Mouse (Mus musculus): ENCODE data around the gene B4galt4.

Gene B4galt4

DNA sequence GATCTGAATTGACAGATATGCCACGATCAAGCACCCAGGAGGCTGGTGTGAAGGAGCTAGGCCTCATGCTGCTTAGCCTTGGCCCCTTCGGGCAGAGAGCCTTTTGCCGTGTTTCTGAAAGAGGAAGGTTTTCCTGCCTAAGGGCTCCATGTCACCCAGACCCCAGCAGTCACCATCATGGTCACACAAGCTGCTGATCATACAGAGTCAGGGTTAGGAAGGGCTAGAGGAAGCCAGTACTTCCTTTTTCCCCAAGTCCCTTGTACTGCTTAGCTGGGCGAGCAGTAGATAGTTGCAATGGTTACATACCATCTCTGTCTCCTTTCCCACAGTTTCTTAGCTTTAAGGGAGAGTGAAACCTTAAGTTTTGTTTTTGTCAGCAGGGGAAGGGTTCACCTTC lies 21.4 kb downstream of the B4galt4 start:
- in situ Hi-C loops (cut with MboI; ENCODE audit: unreplicated experiment in 2 of 2), result no loop called here

- in situ Hi-C loops (cut with MboI; ENCODE audit: unreplicated experiment in 2 of 2), result no loop called here
Measured at GRCm38 (mm10) chr16:38766671-38767070, 24.6 kb downstream of the B4galt4 start.

DNA sequence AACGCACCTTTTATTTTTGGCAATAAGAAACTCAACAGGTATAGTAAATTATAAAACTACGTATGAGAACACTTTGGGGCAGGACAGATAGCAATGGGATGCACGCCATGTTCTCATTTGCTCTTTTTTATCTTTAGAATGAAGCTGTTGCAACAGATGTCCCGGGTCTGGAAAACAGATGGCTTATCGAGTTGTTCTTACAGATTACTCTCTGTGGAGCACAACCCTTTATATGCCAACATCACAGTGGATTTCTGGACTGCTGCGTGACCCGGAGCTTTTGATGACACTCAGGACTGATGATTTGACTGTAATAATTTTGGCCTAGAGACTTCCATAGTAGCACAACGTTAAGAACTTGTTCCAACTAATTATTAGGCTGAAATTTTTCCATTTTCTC lies 25.7 kb downstream of the B4galt4 start:
- in situ Hi-C loops (cut with MboI; ENCODE audit: unreplicated experiment in 2 of 2), result no loop called here

- in situ Hi-C loops (cut with MboI; ENCODE audit: unreplicated experiment in 2 of 2), result no loop called here
Measured at GRCm38 (mm10) chr16:38768386-38768785, 26.3 kb downstream of the B4galt4 start.

DNA sequence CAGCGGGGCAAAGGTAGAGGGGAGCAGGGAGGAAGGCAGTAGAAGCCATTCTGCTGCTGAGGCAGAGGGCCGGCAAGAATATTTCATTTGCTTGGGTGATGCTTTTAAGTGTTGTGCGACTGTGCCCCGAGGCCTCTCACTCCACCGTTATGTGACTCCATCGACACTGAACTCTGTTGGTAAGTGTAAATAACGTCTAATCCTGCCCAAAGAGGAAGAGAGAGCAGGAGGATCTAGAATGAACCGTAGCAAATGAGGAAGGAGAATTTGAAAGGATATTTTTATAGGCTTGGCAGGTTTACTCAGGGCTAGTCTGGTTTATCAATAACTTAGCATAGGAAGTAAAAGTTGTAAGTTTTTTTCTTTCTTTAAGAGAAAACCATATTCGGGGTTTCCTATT lies 27.5 kb downstream of the B4galt4 start:
- in situ Hi-C loops (cut with MboI; ENCODE audit: unreplicated experiment in 2 of 2), result no loop called here

GRCm38 (mm10) chr16:38771145-38771544 lies 29.1 kb downstream of the B4galt4 start:
- in situ Hi-C loops (cut with MboI; ENCODE audit: unreplicated experiment in 2 of 2), result no loop called here

DNA sequence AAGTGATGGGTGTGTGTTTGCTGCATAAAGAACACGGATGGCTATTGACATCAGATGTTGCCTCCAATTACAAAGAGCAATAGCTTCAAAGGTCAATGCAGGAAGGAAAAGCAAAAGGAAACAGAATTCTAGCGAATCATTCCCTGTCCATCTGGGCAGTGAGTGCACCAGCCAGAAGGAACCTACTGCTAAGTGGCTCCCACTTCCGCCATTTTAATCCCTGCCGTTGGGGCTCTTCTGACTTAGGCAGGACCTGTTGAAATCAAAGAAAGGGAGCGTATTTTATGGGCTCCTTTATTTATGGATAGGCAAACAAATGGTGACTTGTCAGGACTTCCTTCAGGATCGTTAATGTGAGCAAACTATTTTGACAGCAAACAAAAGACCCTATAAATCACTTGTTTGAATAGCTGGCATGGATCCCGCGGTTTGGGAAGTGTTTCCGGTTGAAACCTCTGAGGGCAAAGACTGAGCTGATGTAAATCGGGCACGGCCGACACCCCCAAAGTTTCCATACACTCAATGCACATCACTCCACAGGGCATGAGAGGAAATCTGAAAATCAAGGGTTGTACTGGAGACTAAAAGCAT lies 30.9 kb downstream of the B4galt4 start:
- in situ Hi-C loops (cut with MboI; ENCODE audit: unreplicated experiment in 2 of 2), result no loop called here

DNA sequence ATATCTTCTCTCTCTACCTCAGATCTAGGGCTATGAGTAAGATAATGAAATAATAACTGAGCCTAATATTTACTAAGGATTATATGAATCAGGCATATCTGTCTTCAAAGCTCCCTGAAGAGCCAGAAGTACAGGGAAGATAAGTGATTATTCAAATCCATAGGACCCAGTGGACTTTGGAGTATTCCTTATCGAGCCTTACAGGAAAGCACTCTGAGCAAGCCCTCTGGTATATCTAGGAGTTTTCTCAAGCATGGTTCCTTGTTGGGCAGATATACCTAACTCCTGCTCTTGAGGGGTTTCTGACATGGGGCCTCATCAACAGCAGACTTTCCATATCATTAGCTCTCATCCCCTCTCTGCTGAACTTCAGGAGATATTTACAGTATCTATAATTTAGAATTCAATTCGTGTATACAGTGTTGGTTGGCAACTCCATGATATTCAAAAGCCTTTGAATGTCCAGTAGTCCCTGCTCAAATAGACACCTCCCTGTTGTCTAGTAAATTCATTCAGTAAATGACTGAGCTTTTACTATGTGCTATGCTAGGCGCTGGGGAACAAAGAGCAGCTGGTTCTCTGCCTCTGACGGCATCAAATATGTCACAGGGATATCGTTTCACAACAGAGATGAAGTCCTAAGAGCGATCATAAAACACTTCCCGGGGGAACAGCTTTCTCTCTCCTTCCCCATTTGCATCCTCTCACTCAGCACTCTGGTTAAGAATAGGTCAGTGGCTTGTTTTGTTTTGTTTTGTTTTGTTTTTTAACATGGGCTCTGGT lies 33.1 kb downstream of the B4galt4 start:
- in situ Hi-C loops (cut with MboI; ENCODE audit: unreplicated experiment in 2 of 2), result no loop called here

GRCm38 (mm10) chr16:38776342-38776741 lies 34.3 kb downstream of the B4galt4 start:
- in situ Hi-C loops (cut with MboI; ENCODE audit: unreplicated experiment in 2 of 2), result no loop called here

DNA sequence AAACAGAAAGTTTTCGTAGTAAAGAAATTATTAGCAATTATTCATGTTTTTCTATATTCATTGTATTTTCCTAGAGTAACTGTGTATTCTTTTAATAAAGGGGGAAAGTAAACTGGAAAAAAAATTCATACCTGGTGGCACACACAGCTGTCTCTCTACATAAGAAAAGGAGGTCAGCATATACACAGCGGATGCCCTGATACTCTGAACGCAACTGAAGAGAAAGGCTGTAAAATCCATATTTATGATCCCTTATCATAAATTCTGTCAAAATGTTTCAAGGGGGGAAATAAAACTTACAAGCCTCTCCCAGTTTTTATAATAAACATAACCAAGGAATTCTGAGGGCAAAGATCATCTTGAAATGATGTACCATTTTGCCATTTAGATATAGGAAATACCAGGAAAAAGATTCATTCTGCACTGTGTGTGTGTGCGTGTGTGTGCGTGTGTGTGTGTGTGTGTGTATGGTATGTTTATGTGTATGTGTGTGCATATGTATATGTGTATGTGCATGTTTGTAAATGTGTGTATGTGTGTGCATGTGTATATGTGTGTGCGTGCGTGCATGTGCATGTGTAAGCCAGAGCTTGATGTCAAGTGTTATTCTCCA lies 39.0 kb downstream of the B4galt4 start:
- in situ Hi-C loops (cut with MboI; ENCODE audit: unreplicated experiment in 2 of 2), result no loop called here

DNA sequence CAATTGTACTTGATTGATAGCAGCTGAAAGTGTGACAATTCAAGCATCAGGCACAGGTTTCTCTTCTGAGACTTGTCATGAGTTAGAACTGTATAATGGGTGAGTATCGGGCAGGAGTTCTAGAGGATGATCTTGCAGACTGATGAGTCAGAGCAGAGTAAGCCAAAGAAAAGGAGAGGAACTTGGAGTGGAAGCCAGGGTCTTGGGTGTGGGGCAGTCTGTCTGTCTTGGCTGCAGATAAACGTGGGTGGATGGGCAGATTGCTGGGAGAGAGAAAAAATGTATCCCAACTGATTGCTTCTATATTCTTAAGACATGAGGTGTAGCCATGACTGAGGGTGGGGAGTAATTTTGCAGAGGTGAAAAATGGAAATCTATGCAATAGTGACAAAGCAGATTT lies 39.9 kb downstream of the B4galt4 start:
- in situ Hi-C loops (cut with MboI; ENCODE audit: unreplicated experiment in 2 of 2), result no loop called here

- in situ Hi-C loops (cut with MboI; ENCODE audit: unreplicated experiment in 2 of 2), result no loop called here
Measured at GRCm38 (mm10) chr16:38782524-38783067, 40.5 kb downstream of the B4galt4 start.

DNA sequence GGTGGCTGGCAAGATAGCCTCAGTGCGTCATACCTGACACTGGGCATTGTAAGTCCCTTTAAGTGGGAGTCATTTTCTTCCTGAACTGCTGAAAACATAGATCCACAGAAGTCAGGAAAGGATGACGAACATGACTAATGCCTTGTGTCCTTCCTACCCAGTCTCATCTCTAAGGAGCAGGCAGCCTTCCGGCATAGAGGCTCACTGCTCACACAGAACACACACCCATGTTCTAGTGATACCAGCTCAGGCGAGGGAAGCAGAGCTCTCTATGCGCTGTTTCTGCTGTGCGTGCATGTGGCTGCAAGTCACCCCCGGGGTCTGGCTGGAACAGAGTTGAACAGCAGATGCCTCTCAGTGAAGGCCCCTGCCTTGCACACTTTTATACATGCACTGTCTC lies 43.2 kb downstream of the B4galt4 start:
- in situ Hi-C loops (cut with MboI; ENCODE audit: unreplicated experiment in 2 of 2), result no loop called here

GRCm38 (mm10) chr16:38789016-38789415 lies 47.0 kb downstream of the B4galt4 start:
- in situ Hi-C loops (cut with MboI; ENCODE audit: unreplicated experiment in 2 of 2), result no loop called here

- in situ Hi-C loops (cut with MboI; ENCODE audit: unreplicated experiment in 2 of 2), result no loop called here
Measured at GRCm38 (mm10) chr16:38789966-38790365, 47.9 kb downstream of the B4galt4 start.

GRCm38 (mm10) chr16:38793120-38793519 lies 51.1 kb downstream of the B4galt4 start:
- in situ Hi-C loops (cut with MboI; ENCODE audit: unreplicated experiment in 2 of 2), result no loop called here

DNA sequence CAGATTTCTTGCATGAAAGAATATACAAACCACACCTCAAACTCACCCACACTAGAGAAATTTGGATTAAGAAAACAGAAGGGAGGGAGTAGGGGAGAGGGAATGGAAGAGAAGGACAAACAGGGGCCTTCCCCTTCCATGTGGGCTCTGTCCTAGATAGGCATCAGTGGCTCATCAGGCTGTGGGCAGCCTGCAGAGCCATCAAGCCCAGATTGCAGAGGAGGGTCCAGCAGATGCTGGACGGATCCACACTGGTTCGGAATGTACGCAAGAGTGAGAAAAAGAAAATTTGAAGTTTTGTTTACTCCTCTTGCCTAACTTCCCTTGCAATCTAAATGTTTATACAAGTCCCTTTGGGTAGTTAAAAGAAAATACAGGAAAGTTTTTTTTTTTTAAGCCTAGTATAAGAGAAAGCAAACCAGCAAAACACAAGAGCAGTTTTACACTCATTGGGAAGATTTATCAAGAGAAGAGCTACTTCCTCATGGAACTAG lies 56.9 kb downstream of the B4galt4 start:
- in situ Hi-C loops (cut with MboI; ENCODE audit: unreplicated experiment in 2 of 2), result no loop called here

- in situ Hi-C loops (cut with MboI; ENCODE audit: unreplicated experiment in 2 of 2), result loop anchor here in 1 of 2 experiments (10.0 kb wide), 1 partner anchor 455 kb away; the partner anchor contains the start of genes Cox17, Gm21987 and Maats1
Measured at GRCm38 (mm10) chr16:38800091-38800490, 58.0 kb downstream of the B4galt4 start, which contains the start of gene Upk1b. Gene Upk1b, minus strand, starts transcription at chr16:38800328.

DNA sequence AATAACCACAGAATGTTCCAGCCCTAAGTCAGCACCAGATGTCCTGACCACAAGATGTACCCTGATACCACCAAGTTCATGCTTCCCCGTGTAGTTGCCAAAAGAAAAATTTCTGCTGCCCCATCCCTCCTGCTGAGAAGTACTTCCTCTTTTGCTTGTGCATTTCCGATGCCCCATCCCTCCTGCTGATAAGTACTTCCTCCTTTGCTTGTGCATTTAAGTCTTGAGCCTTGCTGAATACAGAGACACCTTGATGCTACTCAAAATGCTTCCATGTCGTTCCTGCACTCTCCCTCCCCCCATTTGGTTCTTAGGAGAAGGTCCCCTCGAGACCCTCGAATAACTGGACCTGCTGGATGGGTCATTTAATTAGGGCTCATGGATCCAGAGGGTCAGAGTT lies 65.7 kb downstream of the B4galt4 start:
- in situ Hi-C loops (cut with MboI; ENCODE audit: unreplicated experiment in 2 of 2), result loop anchor here in 1 of 2 experiments (10.0 kb wide), 1 partner anchor 463 kb away; the partner anchor contains the start of genes Cox17, Gm21987 and Maats1

- in situ Hi-C loops (cut with MboI; ENCODE audit: unreplicated experiment in 2 of 2), result loop anchor here (5.0 to 10.0 kb wide), 4 partner anchors 75 to 465 kb away; partner anchors contain the start of genes Cox17 (in 1 of the 2), Gm21987 (in 1 of the 2) and Maats1 (in 1 of the 2)
Measured at GRCm38 (mm10) chr16:38810196-38810595, 68.1 kb downstream of the B4galt4 start.

GRCm38 (mm10) chr16:38812521-38812920 lies 70.5 kb downstream of the B4galt4 start:
- in situ Hi-C loops (cut with MboI; ENCODE audit: unreplicated experiment in 2 of 2), result loop anchor here (5.0 to 10.0 kb wide), 4 partner anchors 78 to 468 kb away; partner anchors contain the start of genes Cox17 (in 1 of the 2), Gm21987 (in 1 of the 2) and Maats1 (in 1 of the 2)

Data from v-Abl transformed pro-B cells (cell line).